Mouse (Mus musculus): Measurements from ENCODE around the gene Sys1. TPM values are rescaled to one million over a fixed set of nuclear protein-coding genes. Genes with fewer than 3 reads are reported as not detected.

Gene Sys1
- total RNA-seq, 2 experiments from 2014 or later = 40.9 to 41.8 TPM

DNA sequence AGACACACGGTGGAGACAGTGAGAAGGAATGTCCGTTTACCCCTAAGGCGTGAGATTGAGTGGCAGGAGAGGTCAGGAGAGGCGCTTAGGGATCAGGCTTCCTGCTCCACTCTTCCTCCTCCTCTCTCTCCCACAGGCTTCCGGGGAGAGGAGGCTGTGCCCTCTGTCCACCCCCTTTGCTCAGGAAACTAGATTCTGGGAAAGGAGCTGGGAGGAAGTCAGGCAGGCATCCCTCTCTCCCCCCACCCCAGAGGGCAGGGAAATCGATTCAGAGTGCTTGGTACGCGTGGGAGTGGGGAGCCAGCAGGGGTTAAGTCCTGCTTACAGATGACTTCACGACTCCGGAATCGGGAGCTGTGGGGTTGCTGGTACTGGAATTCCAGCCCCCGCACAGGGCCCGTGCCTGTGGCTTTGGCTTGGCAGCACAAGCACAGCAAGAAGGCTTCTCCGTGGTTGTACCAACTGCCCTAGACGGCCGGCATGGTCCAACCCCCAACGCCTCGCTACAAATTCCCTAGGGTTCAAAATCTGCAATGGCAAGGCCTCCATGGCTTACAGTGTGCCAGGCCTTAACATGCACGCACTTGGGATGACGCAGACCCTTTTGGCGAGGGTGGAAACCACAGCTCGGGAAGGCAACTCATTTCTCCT, 24.1 kb upstream of the Sys1 start:
- intact Hi-C loops (cut with DNase I) = no loop called here
- peak in 1 of 2 experiments; percentile 40 for DNase-seq (ENCODE audit: extremely low spot score in 1 of 2, low spot score in 2 of 2)

DNA sequence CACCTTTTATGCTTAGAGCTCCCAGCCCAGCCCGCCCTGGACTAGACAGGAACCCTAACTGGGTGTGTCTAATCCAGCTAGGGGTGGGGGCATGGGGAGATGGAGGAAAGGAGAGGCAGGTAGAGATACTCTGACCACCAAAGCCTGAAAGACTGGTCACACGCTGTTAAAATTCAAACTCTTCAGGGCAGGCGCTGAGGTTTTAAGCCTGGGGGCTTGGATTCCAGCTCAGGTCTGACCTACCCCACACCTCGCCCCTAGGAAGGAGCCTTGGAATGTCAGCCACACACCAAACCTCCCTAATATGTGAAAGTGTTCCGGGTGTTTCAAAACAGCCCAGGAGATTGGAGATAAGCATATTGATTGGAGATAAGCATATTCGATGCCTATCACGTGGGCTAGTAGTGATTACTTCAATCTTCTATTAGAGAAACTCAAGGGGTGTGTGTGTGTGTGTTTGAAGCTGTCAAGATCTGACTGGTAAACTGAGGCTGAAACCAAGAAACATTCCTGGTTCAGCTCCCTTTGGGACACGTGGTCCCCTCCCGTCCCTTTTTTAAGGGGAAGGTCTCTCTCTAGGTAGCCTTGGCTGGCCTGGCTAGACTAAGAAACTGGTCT, 23.4 kb upstream of the Sys1 start:
- intact Hi-C loops (cut with DNase I) = no loop called here
- no peak for DNase-seq (ENCODE audit: extremely low spot score in 1 of 2, low spot score in 2 of 2)

DNA sequence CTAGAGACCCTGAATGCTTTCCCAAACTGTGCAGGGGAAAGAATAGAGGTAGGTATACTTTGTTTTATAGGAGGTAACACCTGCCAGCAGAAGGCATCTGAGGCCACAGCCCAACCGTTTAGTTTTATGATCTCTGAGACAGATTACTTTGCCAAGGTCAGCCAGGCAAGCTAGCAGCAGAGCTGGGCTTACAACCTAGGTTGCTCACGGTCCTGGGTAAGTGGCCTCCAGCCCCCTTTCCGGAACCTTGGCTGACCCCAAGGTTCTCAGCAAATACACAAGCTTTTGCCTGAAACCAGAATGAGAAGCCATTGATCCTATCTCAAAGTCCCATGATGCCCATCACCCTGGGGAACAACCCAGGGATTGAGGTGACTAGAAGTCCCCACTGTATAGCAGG, 22.1 kb upstream of the Sys1 start:
- no peak for DNase-seq (ENCODE audit: extremely low spot score in 1 of 2, low spot score in 2 of 2)
- intact Hi-C loops (cut with DNase I) = no loop called here

DNA sequence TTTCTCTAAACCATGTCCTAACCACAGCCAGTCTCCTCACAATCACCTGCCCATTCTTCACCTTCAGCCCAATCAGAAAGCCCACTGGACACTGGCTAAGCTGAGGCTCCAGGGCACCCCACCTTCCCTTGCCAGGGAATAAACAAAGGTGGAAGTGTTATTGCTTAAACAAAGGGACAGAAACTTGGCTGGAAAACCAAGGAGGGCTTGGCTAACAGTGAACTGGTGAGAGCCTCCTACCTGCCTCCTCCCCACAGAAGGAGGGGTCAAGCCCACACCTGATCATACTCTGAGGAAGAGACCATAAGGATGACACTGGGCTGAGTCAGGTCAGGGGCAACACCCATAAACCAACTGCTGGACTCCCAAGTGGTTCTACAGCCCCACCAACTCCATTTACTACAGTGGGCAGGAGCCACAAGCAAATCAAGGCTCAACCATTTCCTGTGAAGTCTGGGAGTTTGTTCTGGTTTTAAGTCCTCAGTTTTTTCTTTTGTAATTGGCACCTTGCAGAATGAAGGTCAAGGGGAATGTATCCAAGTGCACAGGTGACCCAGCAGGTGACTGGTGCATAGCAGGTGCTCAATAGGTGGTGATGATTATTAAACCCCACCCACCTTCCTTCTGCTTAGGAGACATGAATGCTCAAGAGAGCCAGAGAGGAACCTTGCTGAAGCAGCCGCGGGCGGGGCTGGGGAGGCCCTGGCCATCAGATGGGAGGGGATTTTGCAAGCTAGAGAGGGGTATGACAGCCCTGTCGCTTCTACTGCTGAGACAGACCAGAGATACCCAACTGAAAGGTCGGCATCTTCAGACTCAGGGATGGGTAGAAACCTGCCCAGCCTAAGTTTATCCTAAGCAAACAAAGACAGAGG, 21.3 kb upstream of the Sys1 start:
- intact Hi-C loops (cut with DNase I) = no loop called here
- DNase-seq (ENCODE audit: extremely low spot score in 1 of 2, low spot score in 2 of 2) = no peak

DNA sequence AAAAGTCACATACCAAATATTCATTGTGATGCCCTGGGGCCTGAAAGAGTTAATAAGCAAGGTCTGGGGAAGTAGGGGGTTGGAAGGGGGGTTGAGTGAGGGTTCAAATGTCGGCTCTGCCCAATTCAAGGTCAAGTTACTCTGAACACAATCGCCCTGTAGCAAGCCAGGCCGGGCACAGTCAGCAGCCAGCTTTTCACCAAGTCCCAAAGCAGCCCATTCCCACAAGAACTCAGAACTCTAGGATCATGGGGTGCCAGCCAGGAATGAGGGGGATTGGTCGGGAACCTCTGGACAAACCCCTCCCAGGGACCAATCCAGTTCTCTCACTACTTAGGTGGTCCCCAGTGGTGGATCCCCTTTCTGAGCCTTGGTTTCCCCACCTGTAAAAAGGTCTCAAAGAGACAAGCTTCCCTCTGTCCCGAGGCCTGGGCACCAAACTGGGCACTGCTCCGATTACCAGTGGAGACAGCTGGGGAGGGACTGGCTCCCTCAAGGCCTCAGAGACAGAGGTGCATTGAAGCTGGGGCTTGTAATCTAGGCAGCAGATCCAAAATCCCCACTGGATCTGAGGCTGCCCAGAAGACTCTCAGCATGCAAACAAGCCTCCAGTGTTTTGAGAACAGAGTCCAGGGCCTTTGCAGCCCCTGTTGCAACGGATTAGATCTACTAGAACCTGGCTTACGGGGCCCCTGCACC, 20.4 kb upstream of the Sys1 start:
- DNase-seq (ENCODE audit: extremely low spot score in 1 of 2, low spot score in 2 of 2) = peak in 1 of 2 experiments; percentile 37

DNA sequence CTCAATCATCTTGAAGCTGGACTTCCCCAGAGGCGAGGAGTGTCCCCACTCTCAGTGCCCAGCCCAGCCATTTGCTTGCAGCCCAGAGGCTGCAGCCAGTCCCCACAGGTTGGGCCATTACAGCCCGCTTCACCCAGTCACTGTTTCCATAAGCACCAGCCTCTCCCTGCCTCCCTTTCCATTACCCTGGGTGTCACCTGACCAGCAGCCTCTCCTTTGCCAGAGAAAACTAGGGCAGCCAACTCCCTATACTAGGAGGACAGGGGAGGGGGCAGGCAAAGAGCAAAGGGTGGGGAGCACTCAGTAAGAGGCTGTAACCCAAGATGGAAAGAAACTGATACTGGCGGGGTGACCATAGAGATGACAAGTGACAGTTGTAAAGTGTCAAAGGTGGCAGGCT, 19.8 kb upstream of the Sys1 start:
- DNase-seq (ENCODE audit: extremely low spot score in 1 of 2, low spot score in 2 of 2) = no peak
- intact Hi-C loops (cut with DNase I) = no loop called here

More for the DNA sequence above, 20.4 kb upstream of the Sys1 start:
- intact Hi-C loops (cut with DNase I) = no loop called here

DNA sequence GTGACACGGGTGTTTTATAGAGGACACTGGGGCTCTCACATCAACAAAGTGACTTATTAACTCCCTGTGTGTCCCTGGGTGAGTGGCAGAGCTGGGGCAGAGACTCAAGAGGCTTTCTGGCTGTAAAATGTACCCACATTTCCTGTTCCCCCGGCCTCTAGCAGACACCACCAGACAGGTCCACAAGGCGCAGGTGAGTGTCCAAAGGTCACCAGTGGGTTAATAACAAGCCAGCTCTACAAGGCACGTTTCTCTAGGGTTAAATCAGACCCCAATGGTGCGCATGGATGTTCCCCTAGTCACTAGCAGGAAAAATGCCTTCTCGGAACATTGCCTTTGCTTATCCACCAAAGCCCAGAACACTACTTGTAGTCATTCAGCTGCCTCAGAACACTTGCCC, 19.1 kb upstream of the Sys1 start:
- intact Hi-C loops (cut with DNase I) = no loop called here
- no peak for DNase-seq (ENCODE audit: extremely low spot score in 1 of 2, low spot score in 2 of 2)

DNA sequence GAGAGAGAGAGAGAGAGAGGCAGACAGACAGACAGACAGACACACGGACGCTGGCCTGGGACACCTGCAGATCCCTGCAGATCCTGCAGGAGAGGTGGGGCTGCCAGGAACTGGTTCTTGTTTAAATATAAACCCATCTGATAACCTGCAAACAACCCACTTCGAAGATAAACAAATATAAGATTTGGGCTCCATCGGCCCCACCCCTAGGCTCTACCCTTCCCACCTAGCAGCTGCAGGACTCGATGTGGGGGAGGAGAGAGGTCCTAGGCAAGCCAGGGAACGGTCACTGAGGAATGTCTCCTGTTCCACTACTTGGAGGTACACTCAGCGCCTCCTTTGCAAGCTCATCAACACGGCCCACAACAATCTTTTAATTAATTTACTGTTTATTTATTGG, 18.5 kb upstream of the Sys1 start:
- intact Hi-C loops (cut with DNase I) = no loop called here
- DNase-seq (ENCODE audit: extremely low spot score in 1 of 2, low spot score in 2 of 2) = no peak

DNA sequence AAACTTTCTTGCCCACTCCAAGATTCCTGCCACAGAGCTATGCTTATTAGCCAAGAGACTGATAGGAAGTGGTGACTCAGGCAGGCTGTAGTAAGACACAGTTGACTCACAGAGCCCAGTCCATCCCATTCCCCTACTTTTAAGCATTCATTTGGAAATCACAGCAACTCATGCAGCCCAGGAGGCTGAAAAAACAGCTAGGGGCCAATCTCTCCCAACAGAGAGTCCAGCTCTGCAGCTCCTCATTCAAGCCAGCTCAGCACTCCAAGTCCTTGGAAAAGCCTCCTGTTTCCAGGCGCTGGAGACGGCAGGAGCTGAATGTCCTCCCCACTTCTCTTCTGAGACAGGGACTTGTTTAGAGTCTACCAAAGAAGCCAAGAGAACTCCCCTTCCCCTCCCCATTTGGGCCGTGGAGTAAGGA, 17.8 kb upstream of the Sys1 start:
- intact Hi-C loops (cut with DNase I) = no loop called here
- peak in 1 of 2 experiments; percentile 37 for DNase-seq (ENCODE audit: extremely low spot score in 1 of 2, low spot score in 2 of 2)

DNA sequence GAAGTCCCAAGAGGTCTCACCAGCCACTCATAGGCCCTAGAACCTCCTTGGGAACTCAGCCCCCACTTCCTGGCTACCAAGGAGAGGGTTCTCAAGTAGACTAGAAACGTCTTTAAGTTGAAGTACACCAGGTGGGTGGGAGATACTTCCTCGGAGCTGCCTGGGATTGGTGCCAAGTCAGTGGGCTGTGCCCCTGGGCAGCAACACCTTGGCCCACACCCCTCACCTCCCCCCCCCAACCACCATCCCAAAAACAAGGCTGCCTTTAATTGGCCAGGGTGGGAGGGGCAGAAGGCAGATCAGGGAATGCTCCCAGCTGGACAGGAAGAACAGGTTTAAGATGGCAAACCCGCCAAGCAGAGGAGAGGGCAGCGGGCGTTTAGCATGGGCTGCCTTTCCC, 16.4 kb upstream of the Sys1 start:
- intact Hi-C loops (cut with DNase I) = no loop called here
- DNase-seq (ENCODE audit: extremely low spot score in 1 of 2, low spot score in 2 of 2) = no peak

DNA sequence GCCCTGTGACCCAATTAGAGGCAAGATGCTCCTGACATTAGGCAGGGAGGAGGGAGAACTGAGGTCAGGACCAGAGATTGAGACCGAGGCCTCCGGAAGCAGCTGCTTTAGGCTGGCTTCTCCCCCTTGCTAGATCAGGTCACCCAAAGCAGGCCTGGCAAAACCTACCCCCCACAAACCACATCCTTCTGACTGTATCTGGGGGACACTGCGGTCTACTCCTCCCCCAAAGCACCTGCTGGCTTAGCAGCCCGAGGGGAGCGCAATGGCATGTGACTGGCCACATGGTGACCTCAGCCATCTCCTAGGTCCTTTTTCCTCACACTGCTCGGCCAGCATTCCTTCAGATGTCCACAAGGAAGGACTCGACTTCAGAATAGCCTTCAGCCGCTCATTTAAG, 15.6 kb upstream of the Sys1 start:
- intact Hi-C loops (cut with DNase I) = no loop called here
- no peak for DNase-seq (ENCODE audit: extremely low spot score in 1 of 2, low spot score in 2 of 2)

DNA sequence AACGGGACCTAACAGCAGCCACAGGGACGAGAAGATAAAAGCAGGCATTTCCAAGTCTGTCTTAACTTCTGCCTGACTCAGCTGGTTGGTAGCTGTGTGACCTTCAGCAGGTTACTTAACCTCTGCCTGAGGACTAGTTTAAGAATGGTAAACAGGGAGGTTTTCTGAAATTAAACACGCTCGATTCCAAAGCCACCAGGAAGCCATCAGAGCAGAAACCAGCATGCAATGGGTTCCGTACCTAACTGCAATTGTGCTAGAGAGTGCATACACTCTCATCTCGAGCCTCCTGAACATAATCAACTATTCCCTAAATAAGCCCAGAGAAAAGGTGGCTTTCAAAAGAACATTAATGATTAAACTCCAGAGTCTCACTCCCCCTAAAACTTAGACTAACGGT, 15.0 kb upstream of the Sys1 start:
- intact Hi-C loops (cut with DNase I) = no loop called here
- no peak for DNase-seq (ENCODE audit: extremely low spot score in 1 of 2, low spot score in 2 of 2)

DNA sequence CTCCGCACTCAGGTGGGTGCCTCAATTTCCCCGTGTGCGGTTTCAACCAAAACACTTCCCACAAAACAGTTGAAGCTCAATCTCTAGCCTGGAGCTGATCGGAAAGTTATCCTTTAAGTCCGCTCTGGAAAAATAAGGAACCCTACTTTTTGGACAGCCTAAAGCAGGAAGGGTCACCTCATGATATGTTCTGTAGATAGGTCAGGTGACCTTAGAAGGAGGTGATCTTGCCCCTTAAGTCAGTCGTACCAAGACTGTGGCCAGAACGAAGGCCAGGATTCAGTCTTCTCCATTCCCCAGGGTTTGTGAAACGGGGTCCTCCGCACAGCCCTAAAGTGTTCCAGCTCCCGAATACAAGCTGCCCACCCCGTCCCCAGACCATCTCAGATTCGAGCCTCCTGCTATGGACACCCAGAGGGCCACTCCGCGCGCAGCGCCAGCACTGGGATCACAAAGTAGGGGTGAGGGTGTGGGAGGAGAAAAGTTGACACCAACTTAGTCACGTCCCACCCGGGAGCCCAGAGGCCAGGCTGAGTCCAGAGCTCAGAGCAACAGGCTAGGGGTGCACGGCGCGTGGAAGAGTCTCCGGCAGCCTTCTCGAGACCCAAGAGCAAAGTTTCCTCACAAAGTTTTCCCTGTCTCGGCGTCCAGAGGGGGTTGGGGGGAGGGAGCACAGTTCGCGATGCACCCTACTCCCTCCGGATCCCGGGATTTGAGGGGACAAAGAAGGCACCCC, 14.3 kb upstream of the Sys1 start:
- intact Hi-C loops (cut with DNase I) = no loop called here
- no peak for DNase-seq (ENCODE audit: extremely low spot score in 1 of 2, low spot score in 2 of 2)

DNA sequence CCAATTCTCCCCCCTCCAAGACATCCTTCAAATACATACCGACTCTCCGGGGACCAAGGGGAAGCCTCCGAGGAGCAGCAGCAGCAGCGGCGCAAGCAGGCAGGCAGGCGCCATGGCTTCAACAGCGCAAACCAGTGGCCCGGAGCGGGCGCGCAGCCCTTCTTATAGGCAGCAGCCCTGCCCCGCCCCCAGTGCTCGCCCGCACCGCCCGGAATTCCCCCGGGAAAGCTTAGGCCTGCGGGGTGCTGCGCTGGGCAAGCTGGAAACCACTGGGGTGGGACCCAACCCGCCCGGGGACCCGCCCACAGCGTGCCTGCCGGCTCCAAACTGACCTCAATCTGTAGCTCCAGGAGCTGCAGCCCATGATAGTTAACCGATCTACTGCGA, 13.7 kb upstream of the Sys1 start:
- intact Hi-C loops (cut with DNase I) = no loop called here
- DNase-seq (ENCODE audit: extremely low spot score in 1 of 2, low spot score in 2 of 2) = peak; percentile 49 to 89

DNA sequence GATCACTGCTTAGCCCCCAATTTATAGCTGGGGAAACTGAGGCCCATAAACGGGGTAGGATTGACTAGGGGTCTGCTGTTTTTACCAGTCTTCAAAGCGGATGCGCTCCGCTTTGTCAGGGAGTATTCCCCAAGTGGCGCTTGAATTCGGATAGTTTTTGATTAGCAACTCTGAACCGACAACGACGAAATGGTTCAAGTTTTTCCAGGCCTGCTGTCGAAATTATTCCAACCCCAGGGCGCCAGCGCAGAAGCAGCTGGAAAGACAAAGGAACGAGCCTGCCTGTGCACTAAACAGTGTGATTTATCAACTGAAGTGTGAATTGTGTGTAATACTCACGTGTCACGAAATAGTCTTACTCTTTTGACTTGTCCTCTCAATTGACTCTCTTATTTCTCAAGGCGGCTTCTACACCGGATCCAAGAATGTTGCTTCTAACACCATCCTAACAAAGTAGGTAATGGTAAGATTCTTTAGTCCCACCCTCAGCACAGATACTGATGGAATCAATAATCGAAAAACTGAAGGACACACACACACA, 13.2 kb upstream of the Sys1 start, which contains the start of gene Sdc4:
TSS of gene Sdc4 (minus strand) at position 428 of the 541 bp plus-strand sequence.
- no peak for DNase-seq (ENCODE audit: extremely low spot score in 1 of 2, low spot score in 2 of 2)
- intact Hi-C loops (cut with DNase I) = no loop called here

DNA sequence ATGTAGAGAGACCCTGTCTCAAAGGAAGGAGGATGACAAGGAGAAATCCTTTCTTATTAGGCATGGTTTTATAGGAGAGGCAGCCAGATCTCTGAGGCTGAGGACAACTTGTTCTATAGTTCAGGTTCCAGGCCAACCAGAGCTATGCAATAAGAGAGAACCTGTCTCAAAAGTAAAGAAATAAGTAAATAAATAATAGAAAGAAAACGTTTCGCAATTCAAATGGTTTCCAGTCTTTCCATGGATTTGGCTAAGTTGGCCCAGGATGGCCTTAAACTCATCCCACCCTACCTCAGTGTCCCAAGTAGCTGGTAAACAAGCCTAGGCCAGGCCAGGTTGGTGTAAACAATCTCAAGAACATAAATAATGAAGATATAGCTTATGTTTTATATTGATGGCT, 12.1 kb upstream of the Sys1 start:
- intact Hi-C loops (cut with DNase I) = no loop called here
- no peak for DNase-seq (ENCODE audit: extremely low spot score in 1 of 2, low spot score in 2 of 2)

DNA sequence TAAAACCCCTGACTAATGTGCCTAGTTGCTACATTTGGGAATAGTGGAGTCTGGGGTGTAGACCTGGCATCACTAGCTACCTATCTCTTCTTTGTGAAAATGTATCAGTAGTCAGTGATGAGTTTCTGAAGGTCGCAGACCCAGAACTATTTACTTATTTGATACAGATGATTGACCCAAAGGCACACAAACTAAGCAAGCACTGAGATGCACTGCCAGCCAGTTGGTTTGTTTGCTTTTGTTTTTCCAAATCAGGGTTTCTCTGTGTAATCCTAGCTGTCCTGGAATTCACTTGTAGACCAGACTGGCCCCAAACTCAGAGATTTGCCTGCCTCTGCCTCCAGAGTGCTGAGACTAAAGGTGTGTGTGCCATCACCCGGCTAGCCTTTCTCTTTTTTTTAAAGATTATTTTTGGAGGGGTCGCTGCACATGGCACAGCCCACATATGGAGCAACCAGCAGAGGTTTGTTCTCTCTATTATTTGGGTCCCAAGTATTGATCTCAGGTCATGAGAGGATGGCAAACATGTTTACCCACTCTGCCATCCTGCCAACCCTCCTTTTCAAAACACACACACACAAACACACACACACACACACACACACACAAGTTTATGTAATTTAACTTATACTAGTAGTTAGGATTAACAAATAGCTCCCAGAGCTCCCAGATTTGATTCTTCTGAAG, 11.2 kb upstream of the Sys1 start:
- DNase-seq (ENCODE audit: extremely low spot score in 1 of 2, low spot score in 2 of 2) = no peak
- intact Hi-C loops (cut with DNase I) = no loop called here

DNA sequence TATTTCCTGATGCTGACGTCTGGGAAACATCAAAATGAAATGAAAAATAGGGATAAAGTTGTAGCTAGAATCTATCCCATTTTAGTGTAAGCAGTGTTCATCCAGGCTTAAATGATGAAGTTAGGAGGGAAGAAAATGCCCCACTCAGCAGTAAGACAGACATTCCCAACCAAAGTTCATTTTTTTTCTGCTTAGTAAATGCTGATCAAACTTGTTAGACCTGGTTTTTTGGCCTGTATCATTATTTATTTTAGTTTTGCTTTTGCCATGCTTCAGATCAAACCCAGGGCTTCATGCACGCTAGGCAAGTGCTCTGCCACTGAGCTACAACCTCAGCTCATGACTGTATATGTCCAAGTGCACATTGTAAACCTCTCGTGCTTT, 10.7 kb upstream of the Sys1 start:
- no peak for DNase-seq (ENCODE audit: extremely low spot score in 1 of 2, low spot score in 2 of 2)
- intact Hi-C loops (cut with DNase I) = no loop called here

All from left cerebral cortex, postnatal 10 days (tissue).